Mouse (Mus musculus): ENCODE measurements around the gene Tmem183a.

DNA sequence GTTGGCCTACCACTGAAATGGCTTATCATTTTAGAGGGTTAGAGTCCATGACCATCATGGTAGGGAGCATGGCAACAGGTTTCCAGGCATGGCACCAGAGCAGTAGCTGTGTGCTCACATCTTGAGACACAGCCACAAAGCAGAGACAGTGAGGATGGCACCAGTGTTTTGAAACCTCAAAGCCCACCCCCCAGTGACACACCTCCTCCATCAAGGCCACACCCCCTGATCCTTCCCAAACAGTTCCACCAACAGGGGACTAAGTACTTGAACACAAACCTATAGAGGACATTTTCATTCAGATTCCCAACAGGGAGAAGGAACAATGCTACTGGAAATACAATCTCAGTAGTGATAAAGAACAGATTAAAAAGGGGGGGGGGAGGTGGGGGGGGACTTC lies 23.4 kb upstream of the Tmem183a start:
- TF ChIP-seq POLR2A (IDR thresholded peaks at IDR 0.05; ENCODE audit: borderline replicate concordance, low read depth, low read length) (no peak), CTCF (IDR thresholded peaks at IDR 0.05; ENCODE audit: low read depth, low read length) (no peak)
